Mouse (Mus musculus): ENCODE data around the gene Spock2.

DNA sequence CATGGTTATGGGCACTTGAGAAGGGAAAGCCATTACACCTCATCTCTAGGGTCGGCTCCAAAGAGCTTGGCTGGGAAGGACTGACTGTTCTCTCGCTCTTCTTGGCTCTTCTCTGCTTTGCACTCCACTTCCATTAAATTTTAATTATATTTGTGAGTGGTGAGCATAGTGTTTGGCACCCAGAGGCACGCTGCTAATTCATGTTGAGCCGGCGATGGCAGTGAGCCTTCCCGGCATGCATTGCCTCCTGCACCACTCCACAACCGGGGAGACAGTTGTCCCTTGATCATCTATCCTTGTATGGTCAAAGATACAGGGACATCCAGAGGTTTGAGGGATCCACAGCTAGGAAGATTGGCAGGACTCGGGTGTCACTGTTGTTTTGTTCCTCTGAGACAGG lies 4.0 kb downstream of the Spock2 start:
- TF ChIP-seq POLR2A (IDR thresholded peaks at IDR 0.05; ENCODE audit: control insufficient read depth, extremely low read depth, insufficient read depth, low read length, poor library complexity), result no peak
- no peak for TF ChIP-seq CTCF (IDR thresholded peaks at IDR 0.05; ENCODE audit: borderline replicate concordance, control insufficient read depth, extremely low read depth, insufficient read depth, low read length, poor library complexity)
